Mouse (Mus musculus): Measurements from ENCODE around the gene Golm1. TPM values are rescaled to one million over a fixed set of nuclear protein-coding genes. Genes with fewer than 3 reads are reported as not detected.
A peak's percentile ranks its signal among the peaks of the same experiment; 100 is the strongest.

The Golm1 gene
- polyA plus RNA-seq, 1 experiment from 2014 or later: 38.0 TPM

- no peaks in the 10 kb centered on the region for H3K27me3 ChIP-seq
- H3K27ac ChIP-seq: peak overlapping the region; percentile 67
- H3K9me3 ChIP-seq: no peaks in the 10 kb centered on the region
- peaks cover 6% of the 10 kb centered on the region; the same call in 1 of the 2 replicates for H3K4me1 ChIP-seq
- no peak overlapping the region for H3K9ac ChIP-seq
- peaks cover 2% of the 10 kb centered on the region; the same call in 1 of the 2 replicates for H3K36me3 ChIP-seq
- WGBS: 67% methylated on average over 4 of the region's 4 CpGs
- no peak overlapping the region for H3K4me3 ChIP-seq
- no peak overlapping the region for H3K4me2 ChIP-seq
- ATAC-seq (ENCODE audit: borderline replicate concordance, extremely low read depth, low FRiP score, low TSS enrichment): no peak
Observed at GRCm38 (mm10) chr13:59656975-59657388, 18.6 kb downstream of the Golm1 start.

- Histone ChIP-seq H3K4me2 (no peak overlapping the region), H3K4me3 (no peak overlapping the region), H3K9me3 (no peaks in the 10 kb centered on the region), H3K27me3 (no peaks in the 10 kb centered on the region), H3K36me3 (peaks cover 2% of the 10 kb centered on the region; the same call in 1 of the 2 replicates), H3K27ac (peak overlapping the region; percentile 67), H3K4me1 (peaks cover 6% of the 10 kb centered on the region; the same call in 1 of the 2 replicates), H3K9ac (no peak overlapping the region)
- WGBS: 67% methylated on average over 10 of the region's 10 CpGs
- ATAC-seq (ENCODE audit: borderline replicate concordance, extremely low read depth, low FRiP score, low TSS enrichment): no peak
Observed at GRCm38 (mm10) chr13:59656316-59656832, 19.2 kb downstream of the Golm1 start.

- Histone ChIP-seq H3K27me3 (no peaks in the 10 kb centered on the region), H3K9ac (no peak overlapping the region), H3K27ac (no peak overlapping the region), H3K4me1 (peaks cover 6% of the 10 kb centered on the region; the same call in 1 of the 2 replicates), H3K36me3 (peaks cover 1% of the 10 kb centered on the region; the same call in 1 of the 2 replicates), H3K4me2 (no peak overlapping the region), H3K9me3 (no peaks in the 10 kb centered on the region), H3K4me3 (no peak overlapping the region)
- no peak for ATAC-seq (ENCODE audit: borderline replicate concordance, extremely low read depth, low FRiP score, low TSS enrichment)
- WGBS: 84% methylated on average over 15 of the region's 15 CpGs
Observed at GRCm38 (mm10) chr13:59655718-59656315, 19.8 kb downstream of the Golm1 start.

- Histone ChIP-seq H3K9ac (no peak overlapping the region), H3K4me1 (peaks cover 6% of the 10 kb centered on the region; the same call in 1 of the 2 replicates), H3K27me3 (no peaks in the 10 kb centered on the region), H3K9me3 (no peaks in the 10 kb centered on the region), H3K4me3 (no peak overlapping the region), H3K27ac (no peak overlapping the region), H3K36me3 (no peaks in the 10 kb centered on the region), H3K4me2 (no peak overlapping the region)
- WGBS: 90% methylated on average over 5 of the region's 5 CpGs
- ATAC-seq (ENCODE audit: borderline replicate concordance, extremely low read depth, low FRiP score, low TSS enrichment): no peak
Observed at GRCm38 (mm10) chr13:59654465-59654864, 21.1 kb downstream of the Golm1 start.

- Histone ChIP-seq H3K4me1 (peaks cover 6% of the 10 kb centered on the region; the same call in 1 of the 2 replicates), H3K27me3 (no peaks in the 10 kb centered on the region), H3K4me2 (no peak overlapping the region), H3K9ac (no peak overlapping the region), H3K4me3 (no peak overlapping the region), H3K27ac (no peak overlapping the region), H3K36me3 (no peaks in the 10 kb centered on the region; the same call in 1 of the 2 replicates), H3K9me3 (no peaks in the 10 kb centered on the region)
- WGBS: 74% methylated on average over 3 of the region's 3 CpGs
- no peak for ATAC-seq (ENCODE audit: borderline replicate concordance, extremely low read depth, low FRiP score, low TSS enrichment)
Observed at GRCm38 (mm10) chr13:59653136-59653535, 22.5 kb downstream of the Golm1 start.

- no peaks in the 10 kb centered on the region; the same call in 1 of the 2 replicates for H3K36me3 ChIP-seq
- ATAC-seq (ENCODE audit: borderline replicate concordance, extremely low read depth, low FRiP score, low TSS enrichment): no peak
- H3K27ac ChIP-seq: no peak overlapping the region
- peaks cover 6% of the 10 kb centered on the region; the same call in 1 of the 2 replicates for H3K4me1 ChIP-seq
- 64% methylated on average over 5 of the region's 5 CpGs for WGBS
- no peak overlapping the region for H3K4me2 ChIP-seq
- H3K9me3 ChIP-seq: no peaks in the 10 kb centered on the region
- H3K9ac ChIP-seq: no peak overlapping the region
- H3K27me3 ChIP-seq: no peaks in the 10 kb centered on the region
- H3K4me3 ChIP-seq: no peak overlapping the region
Observed at GRCm38 (mm10) chr13:59652651-59653050, 23.0 kb downstream of the Golm1 start.

GRCm38 (mm10) chr13:59649781-59650180 lies 25.8 kb downstream of the Golm1 start:
- H3K9ac ChIP-seq: no peak overlapping the region
- H3K36me3 ChIP-seq: peaks cover 2% of the 10 kb centered on the region; the same call in 1 of the 2 replicates
- no peak overlapping the region for H3K4me2 ChIP-seq
- no peak overlapping the region for H3K4me3 ChIP-seq
- 0 out of 2 replicates have a peak, but pooled peaks cover 11% of the 10 kb centered on the region for H3K4me1 ChIP-seq
- H3K9me3 ChIP-seq: no peaks in the 10 kb centered on the region
- no peaks in the 10 kb centered on the region for H3K27me3 ChIP-seq
- H3K27ac ChIP-seq: no peak overlapping the region
- 81% methylated on average over 5 of the region's 5 CpGs for WGBS
- no peak for ATAC-seq (ENCODE audit: borderline replicate concordance, extremely low read depth, low FRiP score, low TSS enrichment)

- WGBS: 78% methylated on average over 6 of the region's 6 CpGs
- peaks cover 2% of the 10 kb centered on the region; the same call in 1 of the 2 replicates for H3K36me3 ChIP-seq
- H3K4me3 ChIP-seq: no peak overlapping the region
- H3K27ac ChIP-seq: no peak overlapping the region
- 0 out of 2 replicates have a peak, but pooled peaks cover 11% of the 10 kb centered on the region for H3K4me1 ChIP-seq
- no peaks in the 10 kb centered on the region for H3K9me3 ChIP-seq
- no peaks in the 10 kb centered on the region for H3K27me3 ChIP-seq
- no peak overlapping the region for H3K4me2 ChIP-seq
- no peak overlapping the region for H3K9ac ChIP-seq
- no peak for ATAC-seq (ENCODE audit: borderline replicate concordance, extremely low read depth, low FRiP score, low TSS enrichment)
Observed at GRCm38 (mm10) chr13:59648598-59648997, 27.0 kb downstream of the Golm1 start.

- Histone ChIP-seq H3K27me3 (no peaks in the 10 kb centered on the region), H3K4me1 (0 out of 2 replicates have a peak, but pooled peaks cover 11% of the 10 kb centered on the region), H3K9ac (no peak overlapping the region), H3K27ac (no peak overlapping the region), H3K9me3 (no peaks in the 10 kb centered on the region), H3K4me2 (no peak overlapping the region), H3K36me3 (peaks cover 2% of the 10 kb centered on the region; the same call in 1 of the 2 replicates), H3K4me3 (no peak overlapping the region)
- no peak for ATAC-seq (ENCODE audit: borderline replicate concordance, extremely low read depth, low FRiP score, low TSS enrichment)
- WGBS: 72% methylated on average over 6 of the region's 6 CpGs
Observed at GRCm38 (mm10) chr13:59647484-59647883, 28.1 kb downstream of the Golm1 start.

- ATAC-seq (ENCODE audit: borderline replicate concordance, extremely low read depth, low FRiP score, low TSS enrichment): peak; percentile 69
- Histone ChIP-seq H3K4me3 (no peak overlapping the region), H3K4me2 (no peak overlapping the region), H3K36me3 (peaks cover 2% of the 10 kb centered on the region; the same call in 1 of the 2 replicates), H3K4me1 (0 out of 2 replicates have a peak, but pooled peaks cover 11% of the 10 kb centered on the region), H3K27me3 (no peaks in the 10 kb centered on the region), H3K9ac (no peak overlapping the region), H3K9me3 (no peaks in the 10 kb centered on the region), H3K27ac (no peak overlapping the region)
- WGBS: 43% methylated on average over 11 of the region's 11 CpGs
Observed at GRCm38 (mm10) chr13:59646674-59647244, 28.9 kb downstream of the Golm1 start.

GRCm38 (mm10) chr13:59645491-59645890 lies 30.1 kb downstream of the Golm1 start:
- Histone ChIP-seq H3K4me3 (no peak overlapping the region), H3K27ac (no peak overlapping the region), H3K4me2 (no peak overlapping the region), H3K9me3 (no peaks in the 10 kb centered on the region), H3K4me1 (0 out of 2 replicates have a peak, but pooled peaks cover 11% of the 10 kb centered on the region), H3K27me3 (no peaks in the 10 kb centered on the region), H3K9ac (no peak overlapping the region), H3K36me3 (peaks cover 2% of the 10 kb centered on the region; the same call in 1 of the 2 replicates)
- 71% methylated on average over 3 of the region's 3 CpGs for WGBS
- ATAC-seq (ENCODE audit: borderline replicate concordance, extremely low read depth, low FRiP score, low TSS enrichment): no peak

- Histone ChIP-seq H3K36me3 (peaks cover 5% of the 10 kb centered on the region; the same call in 1 of the 2 replicates), H3K9me3 (no peaks in the 10 kb centered on the region), H3K4me3 (no peak overlapping the region), H3K9ac (no peak overlapping the region), H3K27me3 (no peaks in the 10 kb centered on the region), H3K4me2 (no peak overlapping the region), H3K4me1 (0 out of 2 replicates have a peak, but pooled peaks cover 11% of the 10 kb centered on the region), H3K27ac (no peak overlapping the region)
- 79% methylated on average over 2 of the region's 2 CpGs for WGBS
- ATAC-seq (ENCODE audit: borderline replicate concordance, extremely low read depth, low FRiP score, low TSS enrichment): no peak
Observed at GRCm38 (mm10) chr13:59642818-59643217, 32.8 kb downstream of the Golm1 start.

All from lung, embryonic 15.5 days (tissue).